8 mouse cellular contexts compared by ENCODE assay signal in the genomic region with DNA sequence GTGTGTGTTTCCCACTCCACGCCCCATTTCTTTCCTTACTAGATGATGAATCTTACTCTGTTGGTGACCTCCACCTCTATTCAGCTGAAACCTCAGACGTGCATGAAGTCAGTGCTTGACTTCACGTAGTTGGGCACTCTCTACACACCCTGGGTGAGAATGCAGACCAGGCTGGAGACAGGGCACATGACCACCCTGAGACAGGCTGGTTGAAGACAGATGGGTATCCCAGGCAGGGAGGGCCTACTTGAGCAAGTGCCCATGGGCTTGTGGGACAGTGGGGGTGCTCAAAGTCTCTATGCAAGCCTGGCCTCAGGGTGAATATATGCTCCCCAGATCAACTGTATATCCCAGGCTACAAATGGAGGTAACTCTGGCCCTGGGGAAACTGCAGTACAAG. TPM values are rescaled to one million over a fixed set of nuclear protein-coding genes. Genes with fewer than 3 reads are reported as not detected.
A peak's percentile ranks its signal among the peaks of the same experiment; 100 is the strongest.
DNase-seq lines count a peak whose midpoint lies in the region; ATAC-seq lines count a peak whose summit lies in the region.

No protein-coding gene starts in this region.

- no peaks in the 10 kb centered on the region for H3K27me3 ChIP-seq in liver, embryonic 11.5 days (replicated peaks; ENCODE audit: control insufficient read depth, insufficient read depth, low read length)
- no peaks in the 10 kb centered on the region for H3K27me3 ChIP-seq in hindbrain, embryonic 16.5 days (replicated peaks; ENCODE audit: control insufficient read depth, insufficient read depth, low read length)
- peaks cover 6% of the 10 kb centered on the region; the same call in 1 of the 2 replicates for H3K27me3 ChIP-seq in neural tube, embryonic 13.5 days

- no peaks in the 10 kb centered on the region for H3K9me3 ChIP-seq in liver, embryonic 11.5 days (ENCODE audit: control insufficient read depth, low read length)
- H3K9me3 ChIP-seq in hindbrain, embryonic 16.5 days (ENCODE audit: control insufficient read depth, low read length): no peaks in the 10 kb centered on the region
- H3K9me3 ChIP-seq in neural tube, embryonic 13.5 days: no peaks in the 10 kb centered on the region

- no peak for ATAC-seq in liver, embryonic 11.5 days (replicated peaks; ENCODE audit: low FRiP score)
- ATAC-seq in hindbrain, embryonic 16.5 days: no peak
- ATAC-seq in neural tube, embryonic 13.5 days (ENCODE audit: low read depth): no peak

- no peak overlapping the region; the same call in 1 of the 2 replicates for H3K4me3 ChIP-seq in liver, embryonic 11.5 days (ENCODE audit: low read depth, low read length)
- no peak overlapping the region for H3K4me3 ChIP-seq in hindbrain, embryonic 16.5 days (ENCODE audit: low read length)
- H3K4me3 ChIP-seq in neural tube, embryonic 13.5 days: peak overlapping the region; percentile 67; the same call in 1 of the 2 replicates

- H3K27ac ChIP-seq in liver, embryonic 11.5 days (ENCODE audit: low read depth, low read length): no peak overlapping the region
- no peak overlapping the region for H3K27ac ChIP-seq in hindbrain, embryonic 16.5 days (ENCODE audit: low read depth, low read length)
- H3K27ac ChIP-seq in neural tube, embryonic 13.5 days (replicated peaks): no peak overlapping the region

- peak overlapping the region; percentile 100; the same call in 1 of the 2 replicates for H3K4me2 ChIP-seq in liver, embryonic 11.5 days
- H3K4me2 ChIP-seq in hindbrain, embryonic 16.5 days (ENCODE audit: low read length): peak overlapping the region; percentile 96
- H3K4me2 ChIP-seq in neural tube, embryonic 13.5 days: peak overlapping the region; percentile 77

- H3K4me1 ChIP-seq in liver, embryonic 11.5 days (replicated peaks; ENCODE audit: control insufficient read depth, insufficient read depth, low read length): peaks cover 25% of the 10 kb centered on the region
- H3K4me1 ChIP-seq in hindbrain, embryonic 16.5 days (ENCODE audit: control insufficient read depth, insufficient read depth, low read depth, low read length): peaks cover 41% of the 10 kb centered on the region
- H3K4me1 ChIP-seq in neural tube, embryonic 13.5 days (replicated peaks): peaks cover 65% of the 10 kb centered on the region

- DNase-seq in cerebellum, adult 9-10 months: peak; percentile 57
- DNase-seq in cerebellum, postnatal 14 days: no peak
- DNase-seq in liver, embryonic 11.5 days (ENCODE audit: low spot score): no peak
- DNase-seq in liver: no peak
- no peak for DNase-seq in right cerebral cortex, adult 18-20 months
- DNase-seq in thymus, postnatal 10 days (ENCODE audit: low spot score in 2 of 2): no peak

- peaks cover 6% of the 10 kb centered on the region; the same call in 1 of the 2 replicates for H3K36me3 ChIP-seq in liver, embryonic 11.5 days (ENCODE audit: control insufficient read depth, insufficient read depth, low read length)
- H3K36me3 ChIP-seq in hindbrain, embryonic 16.5 days (ENCODE audit: control insufficient read depth, insufficient read depth, low read length): no peaks in the 10 kb centered on the region
- no peaks in the 10 kb centered on the region for H3K36me3 ChIP-seq in neural tube, embryonic 13.5 days

- H3K9ac ChIP-seq in liver, embryonic 11.5 days (ENCODE audit: low read depth, low read length): no peak overlapping the region
- no peak overlapping the region for H3K9ac ChIP-seq in hindbrain, embryonic 16.5 days (ENCODE audit: low read depth, low read length)
- H3K9ac ChIP-seq in neural tube, embryonic 13.5 days: peak overlapping the region; percentile 77; the same call in 1 of the 2 replicates

- WGBS in liver, embryonic 11.5 days: 89% methylated on average over 3 of the region's 3 CpGs
- 76% methylated on average over 3 of the region's 3 CpGs for WGBS in hindbrain, embryonic 16.5 days
- WGBS in neural tube, embryonic 13.5 days: 80% methylated on average over 3 of the region's 3 CpGs

RNA-seq across cellular contexts. Expression of a gene that starts 1.3 kb away (rescaled TPM):
- 2.9 and 3.9 TPM in 2 replicates for polyA plus RNA-seq in liver, embryonic 11.5 days (2014; fragmentation: Nextera tagmentation; extraction: Ambion mirVana)
- polyA plus RNA-seq in hindbrain, embryonic 16.5 days (2015; fragmentation: Nextera tagmentation; extraction: Ambion mirVana): 18.2 and 19.6 TPM in 2 replicates
- 16.5 and 18.4 TPM in 2 replicates for polyA plus RNA-seq in neural tube, embryonic 13.5 days (2015; fragmentation: Nextera tagmentation; extraction: Ambion mirVana)

RNA-seq across cellular contexts. Expression of a gene that starts 1.5 kb away (rescaled TPM):
- polyA plus RNA-seq in liver, embryonic 11.5 days (2014; fragmentation: Nextera tagmentation; extraction: Ambion mirVana): 4.5 and 5.2 TPM in 2 replicates
- polyA plus RNA-seq in hindbrain, embryonic 16.5 days (2015; fragmentation: Nextera tagmentation; extraction: Ambion mirVana): 6.4 and 7.3 TPM in 2 replicates
- polyA plus RNA-seq in neural tube, embryonic 13.5 days (2015; fragmentation: Nextera tagmentation; extraction: Ambion mirVana): 12.1 and 12.3 TPM in 2 replicates

RNA-seq across cellular contexts. Expression of a gene that starts 41.6 kb away (rescaled TPM):
- 17.9 and 19.2 TPM in 2 replicates for polyA plus RNA-seq in liver, embryonic 11.5 days (2014; fragmentation: Nextera tagmentation; extraction: Ambion mirVana)
- polyA plus RNA-seq in hindbrain, embryonic 16.5 days (2015; fragmentation: Nextera tagmentation; extraction: Ambion mirVana): 9.7 and 9.8 TPM in 2 replicates
- polyA plus RNA-seq in neural tube, embryonic 13.5 days (2015; fragmentation: Nextera tagmentation; extraction: Ambion mirVana): 13.5 and 14.2 TPM in 2 replicates

RNA-seq across cellular contexts. Expression of a gene that starts 59.1 kb away (rescaled TPM):
- polyA plus RNA-seq in liver, embryonic 11.5 days (2014; fragmentation: Nextera tagmentation; extraction: Ambion mirVana): 4.1 and 5.3 TPM in 2 replicates
- polyA plus RNA-seq in hindbrain, embryonic 16.5 days (2015; fragmentation: Nextera tagmentation; extraction: Ambion mirVana): 5.0 and 6.0 TPM in 2 replicates
- 6.5 and 7.4 TPM in 2 replicates for polyA plus RNA-seq in neural tube, embryonic 13.5 days (2015; fragmentation: Nextera tagmentation; extraction: Ambion mirVana)

RNA-seq across cellular contexts. Expression of a gene that starts 59.6 kb away (rescaled TPM):
- 90.8 and 102 TPM in 2 replicates for polyA plus RNA-seq in liver, embryonic 11.5 days (2014; fragmentation: Nextera tagmentation; extraction: Ambion mirVana)
- polyA plus RNA-seq in hindbrain, embryonic 16.5 days (2015; fragmentation: Nextera tagmentation; extraction: Ambion mirVana): 108 and 115 TPM in 2 replicates
- 108 and 109 TPM in 2 replicates for polyA plus RNA-seq in neural tube, embryonic 13.5 days (2015; fragmentation: Nextera tagmentation; extraction: Ambion mirVana)
